Mouse (Mus musculus) T-helper 1 cell (primary cell): ENCODE measurements around the gene Akirin2.

Experiments
- in situ Hi-C: fragments of 300-600 bp; cut with MboI, MseI; formaldehyde crosslinking; loops from one replicate; pipeline ENCODE4 v1.15.1; 2025; ENCODE audit warnings: high pct_unique_total_duplicates

The Akirin2 gene

DNA sequence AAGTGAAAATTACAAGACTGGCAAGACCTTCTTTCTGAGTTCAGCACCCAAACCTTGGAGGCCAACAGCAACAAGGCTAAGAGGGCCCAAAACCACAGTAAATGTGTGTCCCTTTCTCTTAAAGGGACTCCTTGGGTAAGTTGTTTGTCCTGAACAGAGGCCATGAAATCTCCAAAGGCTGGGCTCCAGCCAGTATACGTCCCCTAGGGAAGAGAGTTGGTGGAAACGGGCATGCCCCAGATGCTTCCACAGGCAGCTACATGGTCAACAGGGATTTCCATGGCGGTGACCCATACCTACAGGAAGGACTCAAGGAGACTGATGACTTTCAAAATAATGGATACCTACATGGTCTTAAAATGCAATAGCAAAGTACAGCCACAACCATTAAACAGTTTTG, 32.7 kb downstream of the Akirin2 start:
- in situ Hi-C loops: no loop called here

DNA sequence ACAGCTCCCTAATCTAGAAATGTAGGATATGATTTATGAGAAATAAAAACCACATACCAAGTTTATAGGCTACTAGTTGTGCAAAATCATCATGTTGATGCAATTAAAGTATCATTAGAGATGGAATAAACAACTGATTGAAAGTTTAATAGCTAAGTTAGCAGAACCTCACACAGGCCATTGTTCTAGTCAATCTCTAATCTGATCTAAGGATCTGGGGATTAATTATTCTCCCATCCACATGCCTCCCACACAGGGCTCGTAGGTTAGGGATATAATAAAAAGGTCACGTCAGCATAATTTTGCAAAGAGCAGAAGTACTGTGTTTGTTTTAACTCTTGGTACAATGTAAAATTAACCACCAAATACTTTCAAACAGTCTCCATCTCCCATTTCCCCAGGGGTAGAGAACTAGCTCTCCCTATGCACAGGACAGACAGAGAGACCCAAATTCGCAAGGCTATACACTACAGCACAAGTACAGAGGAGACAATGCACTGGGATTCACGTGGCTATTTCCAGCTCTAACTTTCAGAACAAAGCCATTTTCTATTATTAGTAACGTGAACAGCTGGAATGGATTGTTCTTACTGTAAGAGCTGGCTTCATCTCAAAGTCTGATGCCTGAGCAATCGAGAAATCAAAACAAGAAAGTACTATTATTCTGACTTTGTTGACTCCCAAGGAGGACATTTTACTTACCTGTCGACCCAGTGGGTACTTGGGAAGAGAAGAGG, 34.3 kb downstream of the Akirin2 start:
- in situ Hi-C loops: no loop called here

DNA sequence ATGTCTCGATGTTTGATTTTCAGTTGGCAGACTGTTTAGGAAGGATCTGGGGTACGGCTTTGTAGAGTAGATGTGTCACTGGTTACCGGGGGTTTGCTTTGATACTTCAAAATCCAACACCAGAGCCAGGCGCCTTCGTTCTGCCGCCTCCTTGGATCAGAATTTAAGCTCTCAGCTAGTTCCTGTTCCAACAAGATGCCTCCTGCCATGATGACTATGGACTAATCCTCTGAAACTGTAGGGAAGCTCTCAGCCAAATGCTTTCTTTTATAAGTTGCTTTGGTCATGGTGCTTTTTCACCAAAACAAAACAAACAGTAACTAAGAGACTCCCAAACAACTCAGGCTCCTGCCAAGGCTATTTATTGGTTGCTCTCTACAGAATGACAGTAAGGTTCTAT, 52.4 kb downstream of the Akirin2 start:
- in situ Hi-C loops: no loop called here

DNA sequence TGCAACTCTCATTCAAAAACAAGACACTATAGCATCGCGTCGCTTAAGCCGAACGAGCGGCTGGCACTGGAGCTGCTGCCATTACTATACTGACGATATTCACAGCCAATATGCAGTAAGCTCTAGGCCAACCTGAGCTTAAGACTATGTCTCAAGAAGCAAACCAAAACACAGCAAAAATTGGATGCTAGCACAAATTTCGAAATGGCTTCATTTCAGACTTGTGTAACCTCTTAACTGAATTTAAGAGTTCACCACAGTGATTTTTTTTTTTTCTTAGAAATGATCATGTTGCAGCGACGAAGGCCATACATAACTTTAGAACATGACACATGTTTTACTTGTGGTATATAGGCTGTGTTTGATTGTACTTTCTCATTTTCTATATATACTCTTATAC, 55.9 kb downstream of the Akirin2 start:
- in situ Hi-C loops: no loop called here

DNA sequence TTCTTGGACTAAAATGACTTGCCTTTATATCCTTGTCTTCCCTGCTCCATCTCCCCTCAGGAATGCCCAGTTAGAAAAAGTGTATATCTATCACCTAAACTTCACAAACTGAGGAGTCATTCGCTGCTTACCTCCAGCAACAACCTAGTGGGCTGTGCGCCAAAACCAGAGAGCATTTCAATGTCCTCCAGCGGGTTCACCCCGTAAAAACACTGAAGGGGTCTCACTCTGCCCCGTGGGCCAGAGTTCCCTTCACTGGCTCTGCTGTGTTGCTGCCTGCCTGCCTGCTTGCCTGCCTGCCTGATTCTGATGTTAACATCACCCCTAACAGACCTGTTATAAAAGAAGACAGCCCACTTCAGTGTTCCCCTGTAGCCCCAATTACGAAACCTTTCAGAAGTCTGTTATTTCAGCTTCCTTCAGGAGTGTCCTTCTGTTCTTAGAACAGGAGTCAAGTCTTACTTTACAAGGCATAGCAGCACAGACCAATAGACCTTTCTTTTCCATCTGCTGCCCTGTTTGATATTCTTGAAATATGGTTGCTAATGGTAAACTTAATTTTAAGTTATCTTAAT, 62.9 kb downstream of the Akirin2 start:
- in situ Hi-C loops: loop anchor here (5.0 kb wide), 1 partner anchor 46 kb away; no protein-coding TSS in a partner anchor

DNA sequence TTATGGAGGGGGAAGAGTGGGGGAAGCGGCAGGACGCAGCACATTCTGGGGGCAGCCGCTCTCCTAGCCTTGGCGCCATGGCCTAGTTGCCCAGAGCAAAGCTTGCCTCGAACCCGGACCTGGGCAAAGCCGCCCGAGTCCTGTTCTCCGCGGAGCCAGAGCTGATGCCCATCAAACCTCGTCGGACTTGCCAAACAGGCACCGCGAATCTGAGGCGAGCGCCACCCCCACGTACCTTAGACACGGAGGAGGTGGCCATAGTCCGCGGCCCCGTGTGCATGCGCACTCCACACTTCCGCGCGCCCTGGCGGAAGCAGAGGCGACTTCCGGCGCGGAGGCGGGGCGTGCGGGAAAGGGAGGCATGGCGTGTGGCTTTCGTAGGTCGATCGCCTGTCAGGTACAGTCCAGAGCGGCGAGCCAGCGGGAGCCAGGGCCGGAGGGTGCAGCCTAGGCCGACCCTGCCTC, 63.9 kb downstream of the Akirin2 start, which contains the start of the genes Orc3 and Rars2:
TSS of gene Orc3 (minus strand) at position 315 of the 465 bp plus-strand sequence.
TSS of gene Rars2 (plus strand) at position 328 of the 465 bp plus-strand sequence.
- in situ Hi-C loops: loop anchor here (5.0 kb wide), 1 partner anchor 47 kb away; no protein-coding TSS in a partner anchor

DNA sequence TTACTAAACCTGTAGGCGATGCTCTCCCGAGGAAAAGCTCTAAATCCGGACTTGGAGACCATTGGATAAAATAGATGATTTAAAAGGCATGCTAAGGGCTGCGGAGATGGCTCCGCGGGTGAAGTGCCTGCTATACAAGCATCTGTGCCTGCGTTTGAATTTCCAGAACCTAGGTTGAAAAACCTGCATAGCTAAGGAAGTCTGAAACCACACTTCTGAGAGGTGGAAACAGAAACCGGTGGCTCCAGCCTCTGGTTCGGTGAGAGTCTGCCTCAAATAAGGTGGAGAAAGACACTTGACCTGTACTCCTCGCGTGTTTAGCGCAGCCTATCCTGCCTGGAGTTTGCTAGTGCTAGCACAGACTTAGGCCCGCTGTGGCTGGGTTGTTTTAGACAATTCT, 64.6 kb downstream of the Akirin2 start:
- in situ Hi-C loops: no loop called here

DNA sequence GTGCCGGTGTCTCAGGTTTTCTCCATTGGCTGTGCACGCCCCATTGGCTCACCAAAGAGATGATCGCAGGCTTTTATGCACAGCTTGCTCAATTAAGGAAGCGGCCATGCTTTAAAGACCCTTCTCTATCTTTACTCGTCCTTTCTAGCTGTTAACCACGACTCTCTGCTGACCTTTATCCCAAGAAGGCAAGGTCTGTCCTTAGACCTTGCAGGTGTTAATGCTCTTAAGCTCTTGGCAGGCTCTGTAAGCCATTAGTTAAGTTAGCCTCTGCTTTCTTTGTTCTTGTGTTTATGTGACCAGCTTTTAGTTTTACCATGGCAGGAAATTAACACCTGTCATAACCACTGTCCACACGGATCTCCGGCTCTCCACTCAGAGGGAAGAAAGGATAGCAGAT, 65.4 kb downstream of the Akirin2 start:
- in situ Hi-C loops: no loop called here
